Mouse (Mus musculus) C2C12 (cell line): ENCODE data around the gene Rai2. TPM values are rescaled to one million over a fixed set of nuclear protein-coding genes. Genes with fewer than 3 reads are reported as not detected.

Experiments
- H3K27me3 ChIP-seq: one replicate; pipeline ENCODE4 v1.6.1; 2011; ENCODE audit not compliant: control insufficient read depth, insufficient read depth, insufficient read length
- H3K36me3 ChIP-seq: one replicate; pipeline ENCODE4 v1.6.1; 2011; ENCODE audit not compliant: control insufficient read depth, insufficient read depth
- H3K4me3 ChIP-seq: one replicate; pipeline ENCODE4 v1.5.1; 2011; ENCODE audit warnings: mild to moderate bottlenecking, control low read depth; ENCODE audit not compliant: poor library complexity, insufficient read depth, severe bottlenecking
- H3K79me2 ChIP-seq: one replicate; pipeline ENCODE4 v1.6.1; 2011; ENCODE audit not compliant: control insufficient read depth, insufficient read depth
- H3K79me3 ChIP-seq: one replicate; pipeline ENCODE4 v1.6.1; 2011; ENCODE audit warnings: low read depth, control low read depth
- H3ac ChIP-seq: one replicate; pipeline ENCODE3; 2011; ENCODE audit warnings: low read depth; ENCODE audit not compliant: control insufficient read depth, insufficient read length
- CEBPB ChIP-seq: IDR thresholded peaks from one replicate; pipeline ENCODE4 v1.6.1; 2011; ENCODE audit warnings: low read depth, mild to moderate bottlenecking, control low read depth, moderate library complexity
- CTCF ChIP-seq: IDR thresholded peaks from one replicate; pipeline ENCODE4 v1.5.1; 2011; ENCODE audit not compliant: control insufficient read depth, insufficient read depth, insufficient read length
- FOSL1 ChIP-seq: IDR thresholded peaks from one replicate; pipeline ENCODE4 v1.8.0; 2011; ENCODE audit warnings: mild to moderate bottlenecking, low read length; ENCODE audit not compliant: poor library complexity, insufficient read depth, severe bottlenecking
- MAX ChIP-seq: IDR thresholded peaks from one replicate; pipeline ENCODE4 v1.6.1; 2011; ENCODE audit warnings: mild to moderate bottlenecking, control low read depth
- MYOD1 ChIP-seq: IDR thresholded peaks from one replicate; pipeline ENCODE4 v1.6.1; 2011; ENCODE audit warnings: low read depth; ENCODE audit not compliant: control insufficient read depth, insufficient read length
- MYOG ChIP-seq: IDR thresholded peaks from one replicate; pipeline ENCODE4 v1.6.1; 2011; ENCODE audit not compliant: control insufficient read depth, insufficient read length; ENCODE audit errors: extremely low read depth
- USF1 ChIP-seq: IDR thresholded peaks from one replicate; pipeline ENCODE4 v1.6.1; 2011; ENCODE audit warnings: low read depth, mild to moderate bottlenecking, control low read depth, moderate library complexity
- polyA plus RNA-seq: library from polyadenylated mRNA; unstranded; fragments of >200 nt; fragmentation: generic; extraction: Trizol; gene quantifications from one replicate; pipeline ENCODE4 v1.2.1, GENCODE M21; 2012; ENCODE audit warnings: missing spikeins

The Rai2 gene
- polyA plus RNA-seq, 1 experiment: 0.01 TPM

DNA sequence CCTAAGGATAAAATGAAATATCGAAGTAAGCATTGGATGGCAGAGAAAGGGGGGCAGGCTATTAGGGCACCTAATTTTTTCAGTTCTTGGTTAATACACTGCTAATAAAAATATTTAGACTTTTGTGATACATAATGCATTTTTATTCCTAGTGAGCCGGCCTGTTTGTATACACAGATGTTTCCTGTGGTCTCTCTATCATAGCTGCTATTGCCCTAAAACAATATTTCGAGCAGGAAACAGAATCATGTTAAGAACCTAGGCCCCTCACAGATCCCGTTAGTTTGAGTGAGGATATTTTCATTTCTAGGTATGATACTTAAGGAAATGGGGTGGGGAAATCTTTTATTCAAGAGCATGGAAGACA is 17.4 kb downstream of the Rai2 start:
- H3K4me3 ChIP-seq: no peak overlapping the region
- no peaks in the 10 kb centered on the region for H3K36me3 ChIP-seq
- H3K79me2 ChIP-seq: no peaks in the 10 kb centered on the region
- H3K79me3 ChIP-seq: no peaks in the 10 kb centered on the region
- no peaks in the 10 kb centered on the region for H3K27me3 ChIP-seq
- no peak overlapping the region for H3ac ChIP-seq
- TF ChIP-seq MAX: no peak
- TF ChIP-seq FOSL1: no peak
- no peak for TF ChIP-seq CTCF
- TF ChIP-seq MYOD1: no peak
- no peak for TF ChIP-seq CEBPB
- no peak for TF ChIP-seq USF1
- TF ChIP-seq MYOG: no peak

DNA sequence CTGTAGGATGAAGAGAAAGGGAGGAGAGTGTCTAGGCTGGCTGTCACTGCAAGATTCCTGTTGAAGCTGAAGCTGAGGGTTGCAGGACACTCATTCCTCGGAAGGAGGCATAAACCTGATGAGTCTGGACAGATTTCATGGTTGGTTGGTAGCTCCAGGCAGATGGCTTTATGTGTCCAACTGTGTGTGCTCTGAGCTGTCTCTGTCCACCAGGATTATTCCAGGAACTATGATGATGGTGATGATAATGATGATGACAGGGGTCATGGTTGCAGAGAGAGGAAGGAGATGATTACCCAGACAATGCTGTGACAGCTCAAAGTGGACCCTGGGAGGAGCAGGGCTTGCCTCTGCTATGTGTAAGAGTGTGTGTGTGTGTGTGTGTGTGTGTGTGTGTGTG is 22.5 kb downstream of the Rai2 start:
- H3K79me2 ChIP-seq: no peaks in the 10 kb centered on the region
- no peak overlapping the region for H3ac ChIP-seq
- H3K79me3 ChIP-seq: no peaks in the 10 kb centered on the region
- H3K36me3 ChIP-seq: no peaks in the 10 kb centered on the region
- TF ChIP-seq MYOG: no peak
- no peak for TF ChIP-seq MAX
- no peak for TF ChIP-seq CEBPB
- TF ChIP-seq USF1: no peak
- TF ChIP-seq MYOD1: no peak
- no peak for TF ChIP-seq FOSL1
- no peak for TF ChIP-seq CTCF
- no peak overlapping the region for H3K4me3 ChIP-seq
- no peaks in the 10 kb centered on the region for H3K27me3 ChIP-seq

- Histone ChIP-seq H3ac (no peak overlapping the region), H3K27me3 (no peaks in the 10 kb centered on the region), H3K36me3 (no peaks in the 10 kb centered on the region), H3K79me3 (no peaks in the 10 kb centered on the region), H3K79me2 (no peaks in the 10 kb centered on the region), H3K4me3 (no peak overlapping the region)
- no peak for TF ChIP-seq USF1
- TF ChIP-seq FOSL1: no peak
- no peak for TF ChIP-seq MYOG
- no peak for TF ChIP-seq MYOD1
- TF ChIP-seq CTCF: no peak
- no peak for TF ChIP-seq MAX
- no peak for TF ChIP-seq CEBPB
Observed at GRCm38 (mm10) chrX:161743080-161743479, 26.2 kb downstream of the Rai2 start.

DNA sequence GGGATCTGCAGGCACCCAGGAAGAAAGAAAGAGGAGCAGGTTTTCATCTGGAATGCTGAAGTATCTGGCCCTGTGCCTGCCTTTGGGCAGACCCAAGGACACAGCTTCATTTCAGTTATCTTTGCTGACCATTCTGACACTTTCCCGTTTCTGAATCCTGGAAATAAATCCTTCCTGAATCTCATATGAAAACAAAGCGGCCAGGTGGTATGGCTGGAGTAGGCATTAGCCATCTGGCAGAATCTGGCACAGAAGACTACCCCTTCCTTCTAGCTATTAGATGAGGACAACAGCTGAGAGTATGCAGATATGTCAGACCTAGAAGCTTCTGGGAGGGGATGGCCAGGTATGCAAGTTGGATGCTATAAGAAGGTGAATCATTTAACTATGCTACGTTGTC is 28.4 kb downstream of the Rai2 start:
- Histone ChIP-seq H3K4me3 (no peak overlapping the region), H3K79me2 (no peaks in the 10 kb centered on the region), H3K79me3 (no peaks in the 10 kb centered on the region), H3ac (no peak overlapping the region), H3K36me3 (no peaks in the 10 kb centered on the region), H3K27me3 (no peaks in the 10 kb centered on the region)
- TF ChIP-seq MYOD1: no peak
- TF ChIP-seq FOSL1: no peak
- no peak for TF ChIP-seq MYOG
- TF ChIP-seq MAX: no peak
- no peak for TF ChIP-seq CTCF
- no peak for TF ChIP-seq USF1

DNA sequence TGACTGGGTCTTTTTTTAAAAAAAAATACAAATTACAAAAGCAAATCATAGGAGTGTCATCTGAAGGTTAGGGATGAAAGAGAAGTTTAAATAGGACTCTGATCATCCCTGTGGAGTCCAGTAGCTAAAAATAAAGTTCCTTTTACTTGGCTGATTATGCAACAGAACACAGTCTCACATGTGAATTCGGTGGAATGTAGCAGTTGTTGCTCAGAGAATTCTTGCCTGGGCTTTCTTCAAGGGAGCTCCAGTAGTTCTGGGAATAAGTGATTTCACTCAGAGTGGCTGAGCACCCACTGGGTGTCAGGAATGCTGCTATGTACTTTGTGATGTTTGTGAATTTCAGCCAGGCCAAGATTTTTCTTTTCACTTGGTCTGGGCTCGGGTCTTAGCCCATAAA is 30.5 kb downstream of the Rai2 start:
- Histone ChIP-seq H3K79me3 (no peaks in the 10 kb centered on the region), H3K79me2 (no peaks in the 10 kb centered on the region), H3K27me3 (no peaks in the 10 kb centered on the region), H3K4me3 (no peak overlapping the region), H3K36me3 (no peaks in the 10 kb centered on the region), H3ac (no peak overlapping the region)
- no peak for TF ChIP-seq MYOD1
- no peak for TF ChIP-seq FOSL1
- no peak for TF ChIP-seq MYOG
- TF ChIP-seq MAX: no peak
- TF ChIP-seq CEBPB: no peak
- no peak for TF ChIP-seq CTCF
- TF ChIP-seq USF1: no peak

GRCm38 (mm10) chrX:161753514-161753913 is 36.6 kb downstream of the Rai2 start:
- no peaks in the 10 kb centered on the region for H3K79me2 ChIP-seq
- H3K27me3 ChIP-seq: no peaks in the 10 kb centered on the region
- H3ac ChIP-seq: no peak overlapping the region
- no peak overlapping the region for H3K4me3 ChIP-seq
- no peak for TF ChIP-seq FOSL1
- TF ChIP-seq CEBPB: no peak
- TF ChIP-seq CTCF: no peak
- TF ChIP-seq MYOD1: no peak
- no peak for TF ChIP-seq USF1
- no peak for TF ChIP-seq MYOG
- no peak for TF ChIP-seq MAX
- H3K36me3 ChIP-seq: no peaks in the 10 kb centered on the region
- H3K79me3 ChIP-seq: no peaks in the 10 kb centered on the region
